Mouse (Mus musculus): ENCODE measurements around the gene S1pr3.

- TF ChIP-seq CTCF (IDR thresholded peaks at IDR 0.05; ENCODE audit: low read depth) (no peak), EP300 (optimal IDR thresholded peaks at IDR 0.05) (no peak)
Observed at GRCm38 (mm10) chr13:51399562-51399961, 8.9 kb upstream of the S1pr3 start.

Measured in stomach, postnatal 0 days (tissue).